Mouse (Mus musculus): Measurements from ENCODE around the gene Wnk2. TPM values are rescaled to one million over a fixed set of nuclear protein-coding genes. Genes with fewer than 3 reads are reported as not detected.
A peak's percentile ranks its signal among the peaks of the same experiment; 100 is the strongest.

The Wnk2 gene
- total and polyA plus RNA-seq, 3 experiments, result 30.9 to 79.4 (median 66.7) TPM

GRCm38 (mm10) chr13:49096826-49097225 is 51.0 kb downstream of the Wnk2 start:
- Histone ChIP-seq H3K27me3 (ENCODE audit: control insufficient read depth, insufficient read depth, low read length) (no peaks in the 10 kb centered on the region), H3K4me1 (ENCODE audit: control insufficient read depth, insufficient read depth, low read length) (peaks cover 3% of the 10 kb centered on the region; the same call in 1 of the 2 replicates), H3K79me2 (replicated peaks; ENCODE audit: control insufficient read depth, insufficient read depth, low read length) (no peaks in the 10 kb centered on the region), H3K9ac (ENCODE audit: low read depth, low read length) (no peak overlapping the region), H3K36me3 (ENCODE audit: control insufficient read depth, insufficient read depth, low read length) (no peaks in the 10 kb centered on the region), H3K4me3 (no peak overlapping the region), H3K27ac (no peak overlapping the region)
- WGBS, result 55% methylated on average over 4 of the region's 4 CpGs
- DNase-seq, result peak in 1 of 2 experiments; percentile 51
- intact Hi-C loops (cut with DNase I), result no loop called here
- TF ChIP-seq EP300 (IDR thresholded peaks at IDR 0.05; ENCODE audit: insufficient read depth, low read depth, low read length), result 0 out of 2 replicates have a peak, but pooled peaks have one; percentile 70
- no peak for TF ChIP-seq POLR2A (IDR thresholded peaks at IDR 0.05; ENCODE audit: insufficient read depth, low read depth, low read length)
- TF ChIP-seq CTCF (IDR thresholded peaks at IDR 0.05), result no peak

GRCm38 (mm10) chr13:49094667-49095066 is 53.1 kb downstream of the Wnk2 start:
- Histone ChIP-seq H3K4me1 (ENCODE audit: control insufficient read depth, insufficient read depth, low read length) (no peaks in the 10 kb centered on the region), H3K79me2 (replicated peaks; ENCODE audit: control insufficient read depth, insufficient read depth, low read length) (no peaks in the 10 kb centered on the region), H3K27ac (no peak overlapping the region), H3K36me3 (ENCODE audit: control insufficient read depth, insufficient read depth, low read length) (no peaks in the 10 kb centered on the region), H3K4me3 (no peak overlapping the region), H3K27me3 (ENCODE audit: control insufficient read depth, insufficient read depth, low read length) (no peaks in the 10 kb centered on the region), H3K9ac (ENCODE audit: low read depth, low read length) (no peak overlapping the region)
- WGBS, result 71% methylated on average over 6 of the region's 6 CpGs
- TF ChIP-seq POLR2A (IDR thresholded peaks at IDR 0.05; ENCODE audit: insufficient read depth, low read depth, low read length) (no peak), EP300 (IDR thresholded peaks at IDR 0.05; ENCODE audit: insufficient read depth, low read depth, low read length) (no peak), CTCF (IDR thresholded peaks at IDR 0.05) (no peak)
- intact Hi-C loops (cut with DNase I), result no loop called here
- no peak for DNase-seq

- H3K27ac ChIP-seq, result no peak overlapping the region
- TF ChIP-seq EP300 (IDR thresholded peaks at IDR 0.05; ENCODE audit: insufficient read depth, low read depth, low read length) (no peak), POLR2A (IDR thresholded peaks at IDR 0.05; ENCODE audit: insufficient read depth, low read depth, low read length) (no peak), CTCF (IDR thresholded peaks at IDR 0.05) (no peak)
- H3K9ac ChIP-seq (ENCODE audit: low read depth, low read length), result no peak overlapping the region
- 28% methylated on average over 9 of the region's 9 CpGs for WGBS
- H3K4me1 ChIP-seq (ENCODE audit: control insufficient read depth, insufficient read depth, low read length), result peaks cover 2% of the 10 kb centered on the region; the same call in 1 of the 2 replicates
- no peaks in the 10 kb centered on the region for H3K36me3 ChIP-seq (ENCODE audit: control insufficient read depth, insufficient read depth, low read length)
- intact Hi-C loops (cut with DNase I), result no loop called here
- peak in 1 of 2 experiments; percentile 24 for DNase-seq
- no peaks in the 10 kb centered on the region for H3K27me3 ChIP-seq (ENCODE audit: control insufficient read depth, insufficient read depth, low read length)
- no peaks in the 10 kb centered on the region for H3K79me2 ChIP-seq (replicated peaks; ENCODE audit: control insufficient read depth, insufficient read depth, low read length)
- H3K4me3 ChIP-seq, result no peak overlapping the region
Observed at GRCm38 (mm10) chr13:49093471-49093891, 54.3 kb downstream of the Wnk2 start.

GRCm38 (mm10) chr13:49092596-49092995 is 55.2 kb downstream of the Wnk2 start:
- H3K4me3 ChIP-seq, result no peak overlapping the region
- no peak overlapping the region for H3K27ac ChIP-seq
- H3K36me3 ChIP-seq (ENCODE audit: control insufficient read depth, insufficient read depth, low read length), result no peaks in the 10 kb centered on the region
- DNase-seq, result no peak
- no peaks in the 10 kb centered on the region for H3K79me2 ChIP-seq (replicated peaks; ENCODE audit: control insufficient read depth, insufficient read depth, low read length)
- H3K9ac ChIP-seq (ENCODE audit: low read depth, low read length), result no peak overlapping the region
- H3K27me3 ChIP-seq (ENCODE audit: control insufficient read depth, insufficient read depth, low read length), result no peaks in the 10 kb centered on the region
- intact Hi-C loops (cut with DNase I), result no loop called here
- peaks cover 4% of the 10 kb centered on the region; the same call in 1 of the 2 replicates for H3K4me1 ChIP-seq (ENCODE audit: control insufficient read depth, insufficient read depth, low read length)
- TF ChIP-seq POLR2A (IDR thresholded peaks at IDR 0.05; ENCODE audit: insufficient read depth, low read depth, low read length) (no peak), EP300 (IDR thresholded peaks at IDR 0.05; ENCODE audit: insufficient read depth, low read depth, low read length) (no peak)
- WGBS, result 84% methylated on average over 9 of the region's 9 CpGs

GRCm38 (mm10) chr13:49090176-49090575 is 57.6 kb downstream of the Wnk2 start:
- Histone ChIP-seq H3K27me3 (ENCODE audit: control insufficient read depth, insufficient read depth, low read length) (no peaks in the 10 kb centered on the region), H3K27ac (no peak overlapping the region), H3K79me2 (replicated peaks; ENCODE audit: control insufficient read depth, insufficient read depth, low read length) (no peaks in the 10 kb centered on the region), H3K4me1 (ENCODE audit: control insufficient read depth, insufficient read depth, low read length) (peaks cover 7% of the 10 kb centered on the region; the same call in 1 of the 2 replicates), H3K36me3 (ENCODE audit: control insufficient read depth, insufficient read depth, low read length) (no peaks in the 10 kb centered on the region), H3K9ac (ENCODE audit: low read depth, low read length) (no peak overlapping the region), H3K4me3 (no peak overlapping the region)
- intact Hi-C loops (cut with DNase I), result no loop called here
- DNase-seq, result no peak
- TF ChIP-seq CTCF (IDR thresholded peaks at IDR 0.05), result no peak
- no peak for TF ChIP-seq POLR2A (IDR thresholded peaks at IDR 0.05; ENCODE audit: insufficient read depth, low read depth, low read length)
- no peak for TF ChIP-seq EP300 (IDR thresholded peaks at IDR 0.05; ENCODE audit: insufficient read depth, low read depth, low read length)
- 95% methylated on average over 1 of the region's 1 CpGs for WGBS

- TF ChIP-seq POLR2A (IDR thresholded peaks at IDR 0.05; ENCODE audit: insufficient read depth, low read depth, low read length) (peak; percentile 24; the same call in 1 of the 2 replicates), EP300 (IDR thresholded peaks at IDR 0.05; ENCODE audit: insufficient read depth, low read depth, low read length) (peak; percentile 97), CTCF (IDR thresholded peaks at IDR 0.05) (no peak)
- Histone ChIP-seq H3K79me2 (replicated peaks; ENCODE audit: control insufficient read depth, insufficient read depth, low read length) (no peaks in the 10 kb centered on the region), H3K9ac (ENCODE audit: low read depth, low read length) (no peak overlapping the region), H3K36me3 (ENCODE audit: control insufficient read depth, insufficient read depth, low read length) (no peaks in the 10 kb centered on the region), H3K4me3 (no peak overlapping the region), H3K27me3 (ENCODE audit: control insufficient read depth, insufficient read depth, low read length) (no peaks in the 10 kb centered on the region), H3K27ac (peak overlapping the region; percentile 49), H3K4me1 (ENCODE audit: control insufficient read depth, insufficient read depth, low read length) (peaks cover 7% of the 10 kb centered on the region; the same call in 1 of the 2 replicates)
- peak; percentile 47 to 73 for DNase-seq
- WGBS, result 68% methylated on average over 6 of the region's 6 CpGs
- intact Hi-C loops (cut with DNase I), result no loop called here
Observed at GRCm38 (mm10) chr13:49088874-49089273, 58.9 kb downstream of the Wnk2 start.
